Mouse (Mus musculus): ENCODE data around the gene Fgf16. TPM values are rescaled to one million over a fixed set of nuclear protein-coding genes. Genes with fewer than 3 reads are reported as not detected.

Gene Fgf16
- 1 to 10 TPM in 3 of 4 experiments, under 1 TPM in 1; 0.98 to 2.0 (median 1.6) TPM for total RNA-seq (2022)

DNA sequence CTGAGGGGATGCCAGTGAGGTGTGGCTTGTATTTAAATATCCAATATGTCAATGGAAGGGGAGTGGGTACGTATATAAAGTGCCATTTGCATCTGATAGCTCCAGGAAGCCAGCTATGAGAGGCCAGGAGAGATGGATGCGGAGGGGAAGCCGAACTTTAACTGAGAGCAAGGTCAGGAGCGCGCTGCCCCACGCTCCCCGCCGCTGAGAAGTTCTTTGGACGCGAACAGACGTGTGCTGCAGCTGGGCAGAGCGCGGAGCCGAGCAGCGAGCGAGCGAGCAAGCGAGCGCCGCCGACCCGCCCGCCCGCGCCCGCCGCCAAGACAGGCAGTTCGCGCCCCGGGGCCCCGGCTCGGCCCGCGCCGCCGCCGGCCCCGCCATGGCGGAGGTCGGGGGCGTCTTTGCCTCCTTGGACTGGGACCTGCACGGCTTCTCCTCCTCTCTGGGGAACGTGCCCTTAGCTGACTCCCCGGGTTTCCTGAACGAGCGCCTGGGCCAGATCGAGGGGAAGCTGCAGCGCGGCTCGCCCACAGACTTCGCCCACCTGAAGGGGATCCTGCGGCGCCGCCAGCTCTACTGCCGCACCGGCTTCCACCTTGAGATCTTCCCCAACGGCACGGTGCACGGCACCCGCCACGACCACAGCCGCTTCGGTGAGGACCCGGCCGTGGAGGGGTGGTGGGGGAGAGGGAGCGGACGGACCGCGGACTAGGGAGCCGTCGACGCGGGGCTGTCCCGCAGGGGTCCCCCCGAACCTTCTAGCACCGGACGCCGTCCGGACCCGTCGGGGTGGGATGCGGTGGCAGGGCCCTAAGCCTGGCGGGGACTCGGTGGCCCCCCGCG, at the start of gene Fgf16:
Gene Fgf16, plus strand, starts transcription at position 118 of the 843 bp plus-strand sequence.
- DNase-seq (ENCODE audit: low spot score in 2 of 2), result no peak

DNA sequence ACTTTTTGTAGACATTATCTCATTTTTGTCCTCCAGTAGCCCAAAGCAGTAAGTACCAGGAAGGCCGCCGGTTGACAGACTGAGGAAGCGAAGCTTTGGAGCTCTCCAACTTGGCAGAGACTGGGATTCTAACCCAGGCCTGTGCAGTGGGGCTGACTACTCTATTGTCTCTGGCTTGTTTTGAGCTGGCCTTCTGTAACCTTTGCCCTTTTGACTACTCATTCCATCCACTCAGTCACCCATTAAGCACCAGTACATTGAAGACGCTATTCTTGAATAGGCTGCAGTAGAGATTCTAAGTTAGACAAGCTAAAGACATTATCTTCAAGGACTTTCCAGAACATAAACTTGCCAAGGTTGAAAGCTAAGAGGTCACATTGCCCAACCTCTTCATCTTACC, 49.3 kb upstream of the Fgf16 start:
- DNase-seq (ENCODE audit: low spot score in 2 of 2), result no peak

DNA sequence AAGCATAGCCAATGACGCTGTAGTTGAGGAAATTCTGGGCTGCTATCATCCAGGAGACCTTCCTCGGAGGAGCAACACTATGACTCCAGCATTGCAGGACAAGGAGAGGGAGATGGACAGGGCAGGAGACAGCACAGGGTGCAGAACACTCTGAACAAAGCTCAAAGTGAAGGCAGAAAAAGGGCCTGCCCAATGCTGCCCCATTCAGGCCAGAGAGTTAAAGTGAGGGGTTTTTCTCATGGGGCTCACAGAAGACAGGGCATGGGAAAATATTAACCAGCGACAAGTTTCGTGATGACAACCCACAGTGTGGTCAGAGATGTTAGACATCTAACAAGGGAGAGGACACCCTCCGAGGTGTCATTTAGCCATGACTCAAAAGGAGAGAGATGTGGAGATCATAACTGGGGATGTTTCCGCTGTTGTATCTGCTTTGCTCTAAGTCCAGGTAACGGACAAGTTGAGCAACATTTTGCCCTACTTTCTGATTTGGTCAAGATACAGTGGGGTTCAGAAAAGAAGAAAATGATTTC, 48.2 kb upstream of the Fgf16 start:
- no peak for DNase-seq (ENCODE audit: low spot score in 2 of 2)

- no peak for DNase-seq (ENCODE audit: low spot score in 2 of 2)
Observed at GRCm38 (mm10) chrX:105718388-105718787, 45.7 kb upstream of the Fgf16 start.

DNA sequence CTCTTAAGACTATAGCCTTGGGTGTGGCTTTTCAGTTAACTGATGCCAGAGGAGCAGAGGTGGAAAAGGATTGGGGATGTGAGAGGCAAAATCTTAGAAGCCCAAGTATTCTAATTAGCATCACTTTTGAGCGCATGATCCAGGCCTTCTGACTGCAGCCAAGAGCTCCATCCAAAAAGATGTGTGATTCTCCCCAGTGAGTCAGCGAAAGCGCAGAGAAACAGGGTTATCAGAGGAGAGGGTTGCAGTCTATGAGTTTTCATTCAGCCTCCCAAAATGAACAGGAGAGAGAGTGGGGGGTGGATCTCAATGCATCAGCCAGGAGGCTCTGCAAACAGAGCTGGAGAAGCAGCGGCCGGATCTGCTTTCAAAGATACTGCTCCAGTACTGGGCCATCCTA, 45.1 kb upstream of the Fgf16 start:
- DNase-seq (ENCODE audit: low spot score in 2 of 2), result no peak

DNA sequence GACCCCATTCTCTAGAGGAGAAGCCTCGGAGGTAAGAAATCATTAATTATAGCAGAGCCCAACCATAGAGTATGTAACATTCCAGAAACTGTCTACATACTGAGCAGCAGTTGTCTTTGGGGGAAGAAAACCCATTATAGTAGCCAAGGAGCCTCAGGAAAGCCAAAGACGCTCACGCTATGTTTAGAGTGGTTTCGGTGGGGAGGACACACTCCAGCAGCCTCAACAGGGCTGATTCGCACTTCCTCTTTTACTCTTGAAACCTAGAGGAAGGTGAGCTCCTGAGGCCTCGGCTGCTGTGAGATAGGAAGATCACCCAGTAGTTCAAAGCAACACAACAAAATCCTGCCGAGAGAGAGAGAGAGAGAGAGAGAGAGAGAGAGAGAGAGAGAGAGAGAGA, 39.9 kb upstream of the Fgf16 start:
- DNase-seq (ENCODE audit: low spot score in 2 of 2), result no peak

- no peak for DNase-seq (ENCODE audit: low spot score in 2 of 2)
Observed at GRCm38 (mm10) chrX:105762847-105763527, 1.1 kb upstream of the Fgf16 start.

- DNase-seq (ENCODE audit: low spot score in 2 of 2), result peak in 1 of 2 experiments; percentile 7
Observed at GRCm38 (mm10) chrX:105763612-105764011, 467 bp upstream of the Fgf16 start.

- DNase-seq (ENCODE audit: low spot score in 2 of 2), result no peak
Observed at GRCm38 (mm10) chrX:105765005-105765706, 1.1 kb downstream of the Fgf16 start.

GRCm38 (mm10) chrX:105766013-105766412, 1.9 kb downstream of the Fgf16 start:
- DNase-seq (ENCODE audit: low spot score in 2 of 2), result no peak

- no peak for DNase-seq (ENCODE audit: low spot score in 2 of 2)
Observed at GRCm38 (mm10) chrX:105767177-105767764, 3.2 kb downstream of the Fgf16 start.

DNA sequence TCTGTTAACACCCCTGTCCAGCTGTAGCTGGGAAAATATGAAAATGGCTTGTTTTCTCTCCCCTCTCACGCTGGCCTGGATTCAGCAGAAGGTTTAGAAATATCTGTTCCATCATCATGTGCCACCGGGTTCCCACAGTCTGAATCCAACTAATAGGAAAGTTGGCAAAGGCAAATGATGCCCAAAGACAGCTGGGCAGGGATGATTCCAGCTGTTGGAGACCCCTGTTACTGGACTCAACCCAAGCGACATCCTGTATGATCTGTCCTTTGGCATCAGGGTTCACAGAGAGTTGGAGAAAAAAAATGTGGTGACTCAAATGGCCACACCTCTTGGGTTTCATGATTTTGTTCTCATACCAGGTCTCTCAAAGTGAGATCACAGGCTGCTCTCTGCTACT, 3.9 kb downstream of the Fgf16 start:
- DNase-seq (ENCODE audit: low spot score in 2 of 2), result no peak

DNA sequence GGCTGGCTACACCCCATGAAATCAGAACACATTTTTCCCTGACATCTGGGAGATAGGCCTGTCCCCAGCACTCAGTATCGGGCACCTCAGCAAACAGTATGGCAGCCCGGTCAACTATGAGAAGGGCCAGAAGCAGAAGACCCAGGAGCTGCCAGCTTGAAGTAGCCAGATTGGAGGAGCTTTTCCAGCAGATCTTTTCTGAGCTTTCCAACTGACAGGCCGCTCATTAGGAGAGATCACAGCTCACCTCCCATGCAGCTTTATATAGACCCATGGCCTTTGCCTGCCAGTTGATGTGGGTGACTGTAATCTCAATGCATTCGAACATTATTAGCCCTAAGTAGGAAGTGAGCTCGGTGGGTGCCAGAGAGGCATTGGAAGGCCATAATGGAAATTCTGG, 9.2 kb downstream of the Fgf16 start:
- no peak for DNase-seq (ENCODE audit: low spot score in 2 of 2)

GRCm38 (mm10) chrX:105794806-105795403, 30.8 kb downstream of the Fgf16 start:
- DNase-seq (ENCODE audit: low spot score in 2 of 2), result no peak

- DNase-seq (ENCODE audit: low spot score in 2 of 2), result no peak
Observed at GRCm38 (mm10) chrX:105824462-105824861, 60.4 kb downstream of the Fgf16 start.

Other genes starting within 250 kb of the Fgf16 start
- gene Atrx, start 165.1 kb downstream of the Fgf16 start, total RNA-seq (2022), result 100 to 1,000 TPM; 162 to 184 (median 171) TPM
- gene Magt1, start 247.6 kb downstream of the Fgf16 start, total RNA-seq (2022), result 10 to 100 TPM; 16.4 to 23.0 (median 17.1) TPM

All from layer of hippocampus, adult 8-10 months (tissue).